Mouse (Mus musculus): ENCODE data around the gene Tnfrsf4. TPM values are rescaled to one million over a fixed set of nuclear protein-coding genes. Genes with fewer than 3 reads are reported as not detected.

The Tnfrsf4 gene
- polyA plus RNA-seq, 1 experiment: 3.3 TPM

DNA sequence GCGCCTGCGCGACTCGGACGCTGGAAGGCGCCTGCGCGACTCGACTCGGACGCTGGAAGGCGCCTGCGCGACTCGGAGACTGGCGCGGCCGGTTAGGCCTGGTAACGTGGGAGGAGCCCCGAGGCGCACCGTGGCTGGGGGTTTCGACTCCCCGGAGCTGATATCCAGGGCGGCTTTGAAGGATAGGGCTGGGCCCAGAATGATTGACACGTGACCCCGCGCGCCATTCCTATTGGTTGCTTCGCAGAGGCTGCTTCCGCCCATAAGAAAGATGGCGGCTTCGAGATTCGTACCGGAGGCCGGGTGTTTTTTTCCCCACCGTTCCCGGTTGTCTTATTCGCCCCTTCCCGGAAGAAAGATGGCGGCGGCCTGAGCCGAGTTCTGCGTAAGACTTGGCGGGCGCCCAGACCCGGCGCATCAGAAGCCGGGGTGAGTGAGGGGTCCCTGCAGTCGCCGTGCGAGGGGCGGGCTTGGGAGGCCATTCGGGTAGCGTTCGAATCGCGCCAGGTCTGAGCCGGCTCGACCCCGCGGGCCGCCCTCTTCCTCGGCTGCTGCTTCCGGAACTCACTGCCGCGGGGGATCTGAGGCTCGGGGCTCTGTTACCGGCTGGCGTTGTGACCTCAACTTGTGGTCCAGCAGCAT, 20.6 kb upstream of the Tnfrsf4 start:
- TF ChIP-seq CTCF (IDR thresholded peaks at IDR 0.05; ENCODE audit: borderline replicate concordance, extremely low read depth, insufficient read depth, insufficient read length) (no peak), POLR2A (IDR thresholded peaks at IDR 0.05; ENCODE audit: borderline replicate concordance, extremely low read depth, insufficient read depth, insufficient read length, poor library complexity, severe bottlenecking) (peak; percentile 69; the same call in 1 of the 2 replicates)
- DNase-seq (ENCODE audit: low read depth): peak; percentile 98

DNA sequence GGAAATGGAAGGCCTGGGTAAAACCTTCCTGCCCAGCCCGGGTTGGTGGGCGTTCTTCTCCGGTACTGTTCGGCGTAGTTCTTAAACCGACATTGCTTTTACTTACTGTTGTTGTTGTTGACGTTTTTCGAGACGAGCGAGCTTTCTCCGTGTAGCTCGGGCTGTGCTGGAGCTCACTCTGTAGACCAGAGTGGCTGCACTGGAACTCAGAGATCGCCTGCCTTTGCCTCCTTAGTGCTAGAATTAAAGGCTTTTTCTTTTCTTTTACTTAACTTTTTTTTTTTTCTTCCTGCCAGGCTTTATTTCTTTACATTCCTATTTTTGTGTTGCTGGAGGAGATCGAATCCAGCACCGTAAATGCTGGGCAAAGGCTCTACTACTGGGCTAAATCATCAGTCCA, 20.0 kb upstream of the Tnfrsf4 start:
- DNase-seq (ENCODE audit: low read depth): no peak
- TF ChIP-seq POLR2A (IDR thresholded peaks at IDR 0.05; ENCODE audit: borderline replicate concordance, extremely low read depth, insufficient read depth, insufficient read length, poor library complexity, severe bottlenecking) (no peak), CTCF (IDR thresholded peaks at IDR 0.05; ENCODE audit: borderline replicate concordance, extremely low read depth, insufficient read depth, insufficient read length) (no peak)

DNA sequence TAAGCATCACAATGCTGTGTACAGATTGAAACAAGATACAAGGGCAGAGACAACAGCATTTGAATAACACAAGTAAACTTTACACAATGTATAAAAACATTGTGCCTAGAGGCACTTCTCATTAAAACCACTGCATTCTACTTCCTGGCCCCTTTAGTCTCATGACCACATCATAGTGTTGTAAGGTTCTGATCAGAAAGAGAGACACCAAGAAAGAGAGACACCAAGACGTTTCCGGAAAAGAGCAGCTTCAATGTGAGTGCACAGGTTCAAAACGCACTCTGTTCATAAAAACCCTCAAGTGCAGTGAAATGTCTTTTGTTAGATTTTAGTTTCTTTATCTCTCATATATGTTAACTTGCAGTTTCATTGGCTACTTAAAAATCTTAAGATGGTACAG, 9.5 kb upstream of the Tnfrsf4 start:
- TF ChIP-seq POLR2A (IDR thresholded peaks at IDR 0.05; ENCODE audit: borderline replicate concordance, extremely low read depth, insufficient read depth, insufficient read length, poor library complexity, severe bottlenecking) (no peak), CTCF (IDR thresholded peaks at IDR 0.05; ENCODE audit: borderline replicate concordance, extremely low read depth, insufficient read depth, insufficient read length) (no peak)
- no peak for DNase-seq (ENCODE audit: low read depth)

DNA sequence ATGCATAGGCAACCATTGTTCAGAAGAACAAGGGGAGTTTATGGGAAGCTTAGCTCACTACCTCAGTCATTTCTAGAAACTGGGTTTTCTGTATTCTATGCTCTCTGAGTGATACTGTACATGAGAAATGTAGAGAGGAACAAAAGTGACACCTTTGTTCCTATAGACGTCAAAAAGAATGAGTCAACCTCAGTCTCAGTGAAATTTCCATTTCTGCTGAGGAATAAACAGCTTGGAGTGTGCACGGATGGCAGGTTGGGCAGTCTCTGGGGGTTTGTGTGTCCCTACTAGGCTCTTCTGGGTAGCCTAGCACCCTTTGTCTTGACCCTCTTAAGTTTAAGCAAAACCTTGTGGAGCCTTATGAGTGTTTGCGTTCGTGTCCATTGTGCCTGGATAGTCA, 5.3 kb upstream of the Tnfrsf4 start:
- no peak for DNase-seq (ENCODE audit: low read depth)
- TF ChIP-seq POLR2A (IDR thresholded peaks at IDR 0.05; ENCODE audit: borderline replicate concordance, extremely low read depth, insufficient read depth, insufficient read length, poor library complexity, severe bottlenecking) (no peak), CTCF (IDR thresholded peaks at IDR 0.05; ENCODE audit: borderline replicate concordance, extremely low read depth, insufficient read depth, insufficient read length) (no peak)

DNA sequence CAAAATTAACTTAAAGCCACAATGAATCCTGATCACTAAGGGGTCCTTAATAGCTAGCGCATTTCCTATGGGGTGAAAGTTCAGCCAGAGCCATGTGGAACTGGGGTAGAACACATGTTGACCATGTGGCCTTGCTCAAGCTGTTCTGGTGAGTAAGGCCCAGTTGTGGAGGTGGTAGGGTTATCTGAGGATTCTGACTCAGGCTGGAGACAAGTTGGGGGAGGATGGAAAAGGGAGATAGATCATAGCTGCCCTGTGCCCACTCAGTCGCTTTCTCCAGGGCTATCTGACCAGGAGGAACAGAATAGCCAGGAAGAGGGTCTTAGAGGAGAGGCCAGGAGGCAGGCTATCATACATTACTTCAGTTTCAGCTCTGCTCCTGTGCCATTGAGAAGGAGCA, 793 bp downstream of the Tnfrsf4 start:
- no peak for TF ChIP-seq POLR2A (IDR thresholded peaks at IDR 0.05; ENCODE audit: borderline replicate concordance, extremely low read depth, insufficient read depth, insufficient read length, poor library complexity, severe bottlenecking)
- no peak for TF ChIP-seq CTCF (IDR thresholded peaks at IDR 0.05; ENCODE audit: borderline replicate concordance, extremely low read depth, insufficient read depth, insufficient read length)
- no peak for DNase-seq (ENCODE audit: low read depth)

DNA sequence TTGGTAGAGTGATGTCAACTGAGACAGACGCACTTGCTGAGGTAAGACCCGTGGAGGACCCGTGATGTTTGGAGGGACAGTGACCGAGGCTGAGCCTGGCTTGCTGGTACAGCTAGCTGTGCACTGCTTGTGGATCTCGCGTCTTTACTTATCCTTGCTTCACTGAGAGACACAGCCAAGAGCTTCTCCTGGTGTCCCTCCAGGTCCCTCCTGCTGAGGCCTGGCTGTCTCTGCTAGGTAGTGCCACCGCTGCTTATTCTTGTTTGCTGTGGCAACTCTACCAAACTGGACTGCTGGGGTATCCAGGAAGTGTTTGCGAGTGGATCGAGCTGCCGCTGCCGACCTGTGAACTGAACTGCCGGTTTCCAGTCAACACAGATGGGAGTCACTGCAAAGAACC, 6.1 kb downstream of the Tnfrsf4 start:
- TF ChIP-seq POLR2A (IDR thresholded peaks at IDR 0.05; ENCODE audit: borderline replicate concordance, extremely low read depth, insufficient read depth, insufficient read length, poor library complexity, severe bottlenecking) (no peak), CTCF (IDR thresholded peaks at IDR 0.05; ENCODE audit: borderline replicate concordance, extremely low read depth, insufficient read depth, insufficient read length) (no peak)
- DNase-seq (ENCODE audit: low read depth): no peak

DNA sequence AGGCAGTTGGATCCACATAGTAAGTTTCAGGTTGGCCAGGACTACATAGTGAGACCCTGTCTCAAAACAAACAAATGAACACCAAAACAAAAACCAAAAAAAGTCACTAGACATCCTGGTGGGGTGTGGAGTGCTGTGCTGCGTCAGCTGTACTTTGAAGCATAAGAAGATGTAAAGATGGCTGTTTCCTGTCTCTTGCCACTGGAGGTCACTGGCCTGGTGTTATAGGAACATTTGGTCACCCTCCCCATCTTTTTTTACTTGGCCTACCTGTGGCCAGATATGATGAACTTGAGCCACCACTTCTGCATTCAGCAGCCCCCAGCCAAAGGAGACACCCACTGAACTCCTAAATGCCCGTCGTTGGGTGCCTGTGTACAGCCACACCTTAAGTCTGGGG, 7.7 kb downstream of the Tnfrsf4 start:
- DNase-seq (ENCODE audit: low read depth): no peak
- no peak for TF ChIP-seq POLR2A (IDR thresholded peaks at IDR 0.05; ENCODE audit: borderline replicate concordance, extremely low read depth, insufficient read depth, insufficient read length, poor library complexity, severe bottlenecking)

DNA sequence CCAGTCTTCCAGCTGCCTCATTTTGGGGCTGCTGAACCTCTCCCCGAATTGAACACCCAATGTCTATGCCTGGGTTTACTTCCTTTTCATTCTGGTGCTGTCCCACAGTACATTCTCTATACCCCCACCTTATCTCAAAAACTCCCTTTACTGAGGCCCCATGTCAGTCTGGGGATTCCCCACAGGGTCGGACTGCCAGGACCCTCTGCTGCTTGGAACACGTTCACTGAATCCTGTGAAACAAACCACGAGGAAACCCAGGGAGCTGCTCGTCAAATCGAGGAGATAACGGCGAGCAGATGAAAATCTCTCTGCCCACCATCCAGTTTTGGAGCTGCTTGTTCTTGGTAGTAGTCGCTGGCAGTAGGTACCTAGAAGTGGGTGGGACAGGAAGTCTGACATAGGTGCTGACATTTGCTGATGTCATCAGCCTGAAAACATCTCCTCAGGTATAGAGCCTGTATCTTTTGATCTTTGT, 8.3 kb downstream of the Tnfrsf4 start:
- TF ChIP-seq POLR2A (IDR thresholded peaks at IDR 0.05; ENCODE audit: borderline replicate concordance, extremely low read depth, insufficient read depth, insufficient read length, poor library complexity, severe bottlenecking) (no peak), CTCF (IDR thresholded peaks at IDR 0.05; ENCODE audit: borderline replicate concordance, extremely low read depth, insufficient read depth, insufficient read length) (no peak)
- DNase-seq (ENCODE audit: low read depth): no peak

DNA sequence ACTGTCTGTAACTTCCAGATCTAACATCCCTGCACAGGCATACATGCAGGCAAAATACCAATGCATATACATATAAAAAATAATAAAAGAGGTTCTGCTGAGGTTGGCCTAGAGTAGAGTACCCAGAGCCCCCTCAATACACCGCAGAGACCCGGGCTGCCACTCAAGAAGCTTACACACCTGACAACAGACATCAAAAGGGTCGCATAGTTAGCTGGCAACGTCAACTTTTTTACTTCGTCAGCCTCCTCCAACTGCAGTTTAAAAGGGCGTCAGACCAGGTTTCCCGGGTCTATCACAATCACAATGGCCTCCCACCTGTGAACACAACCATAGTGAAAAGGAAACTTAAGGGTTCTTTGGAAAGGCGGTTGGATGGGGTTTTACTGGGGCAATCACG, 9.9 kb downstream of the Tnfrsf4 start:
- no peak for DNase-seq (ENCODE audit: low read depth)
- no peak for TF ChIP-seq POLR2A (IDR thresholded peaks at IDR 0.05; ENCODE audit: borderline replicate concordance, extremely low read depth, insufficient read depth, insufficient read length, poor library complexity, severe bottlenecking)
- TF ChIP-seq CTCF (IDR thresholded peaks at IDR 0.05; ENCODE audit: borderline replicate concordance, extremely low read depth, insufficient read depth, insufficient read length): no peak

DNA sequence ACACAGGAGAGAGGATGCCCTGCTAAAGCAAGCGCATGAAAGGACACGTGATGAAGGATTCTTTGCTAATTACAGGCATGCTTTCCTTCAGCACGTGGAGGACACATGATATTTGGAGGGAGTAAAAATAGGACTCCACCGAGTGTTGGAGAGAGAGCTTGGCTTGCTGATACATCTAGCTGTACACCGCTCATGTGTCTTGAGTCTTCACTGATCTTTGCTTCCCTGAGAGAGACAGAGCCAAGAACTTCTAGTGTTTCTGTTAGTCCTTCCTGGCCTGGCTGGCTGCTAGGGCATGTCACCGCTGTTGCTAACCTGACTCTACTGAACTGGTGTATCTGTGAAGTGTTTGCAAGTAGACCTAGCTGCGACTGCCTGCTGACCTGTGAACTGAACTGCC, 10.5 kb downstream of the Tnfrsf4 start:
- no peak for DNase-seq (ENCODE audit: low read depth)
- no peak for TF ChIP-seq CTCF (IDR thresholded peaks at IDR 0.05; ENCODE audit: borderline replicate concordance, extremely low read depth, insufficient read depth, insufficient read length)

DNA sequence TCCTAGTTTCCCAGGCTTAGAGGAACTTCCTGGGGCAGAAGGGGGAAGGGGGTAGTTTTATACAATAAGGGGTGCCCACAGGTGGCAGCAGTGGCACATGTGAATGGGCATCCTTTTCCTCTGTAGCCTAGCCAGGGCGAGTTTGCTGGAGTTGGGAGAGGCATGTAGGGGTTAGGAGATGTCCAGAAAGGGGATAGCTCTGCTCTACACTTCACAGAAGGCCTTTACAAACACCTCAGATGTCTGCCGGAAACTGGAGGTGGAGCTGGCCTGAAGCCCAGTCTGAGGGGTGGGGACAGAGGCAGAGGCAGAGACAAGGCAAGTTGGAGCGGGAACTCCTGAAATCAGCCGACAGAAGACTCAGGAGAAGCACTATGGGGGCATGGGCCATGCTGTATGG, 12.4 kb downstream of the Tnfrsf4 start, which contains the start of gene Tnfrsf18:
Tnfrsf18 (plus strand) TSS at position 152 of the 400 bp plus-strand sequence.
- TF ChIP-seq POLR2A (IDR thresholded peaks at IDR 0.05; ENCODE audit: borderline replicate concordance, extremely low read depth, insufficient read depth, insufficient read length, poor library complexity, severe bottlenecking): no peak
- peak; percentile 4 for DNase-seq (ENCODE audit: low read depth)

DNA sequence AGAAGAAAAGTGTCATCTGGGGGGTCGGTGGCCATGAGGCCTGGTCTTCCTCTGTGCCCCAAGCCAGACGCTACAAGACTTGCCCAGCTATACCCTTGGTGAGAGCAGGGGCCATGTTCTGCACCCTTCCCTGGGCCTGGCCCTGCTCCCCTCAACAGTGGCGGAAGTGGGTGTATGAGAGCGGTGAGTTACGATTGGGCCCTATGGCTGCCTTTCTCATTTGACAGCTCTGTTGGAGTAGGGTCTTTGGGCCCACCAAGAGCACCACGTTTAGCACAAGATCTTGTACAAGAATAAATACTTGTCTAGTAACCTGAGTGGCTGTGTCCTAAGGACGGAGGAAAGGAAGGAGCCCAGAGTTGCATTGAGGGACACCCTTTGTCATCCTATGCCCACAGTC, 14.9 kb downstream of the Tnfrsf4 start:
- TF ChIP-seq POLR2A (IDR thresholded peaks at IDR 0.05; ENCODE audit: borderline replicate concordance, extremely low read depth, insufficient read depth, insufficient read length, poor library complexity, severe bottlenecking) (no peak), CTCF (IDR thresholded peaks at IDR 0.05; ENCODE audit: borderline replicate concordance, extremely low read depth, insufficient read depth, insufficient read length) (no peak)
- DNase-seq (ENCODE audit: low read depth): no peak
